Mouse (Mus musculus) MEL-GATA-1-ER (cell line): Measurements from ENCODE around the gene Ssh1.

Experiments used
- DNase-seq: peaks from one replicate; pipeline ENCODE4 v3.0.0-alpha.2; 2012; ENCODE audit warnings: low read depth; ENCODE audit errors: extremely low read depth

Gene Ssh1

GRCm38 (mm10) chr5:113932310-113932709, 61.4 kb downstream of the Ssh1 start:
- DNase-seq, result no peak

- DNase-seq, result peak; percentile 46
Measured at GRCm38 (mm10) chr5:113930648-113931609, 62.8 kb downstream of the Ssh1 start.

- no peak for DNase-seq
Measured at GRCm38 (mm10) chr5:113929950-113930647, 63.6 kb downstream of the Ssh1 start.

- DNase-seq, result no peak
Measured at GRCm38 (mm10) chr5:113929526-113929925, 64.2 kb downstream of the Ssh1 start.

- DNase-seq, result no peak
Measured at GRCm38 (mm10) chr5:113924608-113925007, 69.1 kb downstream of the Ssh1 start.

- DNase-seq, result no peak
Measured at GRCm38 (mm10) chr5:113921310-113922166, 72.2 kb downstream of the Ssh1 start.

- DNase-seq, result no peak
Measured at GRCm38 (mm10) chr5:113919060-113919459, 74.6 kb downstream of the Ssh1 start.

GRCm38 (mm10) chr5:113918654-113919053, 75.0 kb downstream of the Ssh1 start:
- DNase-seq, result no peak

- DNase-seq, result no peak
Measured at GRCm38 (mm10) chr5:113910705-113911104, 83.0 kb downstream of the Ssh1 start.

- peak; percentile 83 for DNase-seq
Measured at GRCm38 (mm10) chr5:113910065-113910701, 83.5 kb downstream of the Ssh1 start.

GRCm38 (mm10) chr5:113908592-113909441, 84.9 kb downstream of the Ssh1 start, which contains the start of gene Coro1c:
Gene Coro1c (minus strand): TSS chr5:113908758.
- DNase-seq, result peak; percentile 74

GRCm38 (mm10) chr5:113907786-113908567, 85.7 kb downstream of the Ssh1 start:
- DNase-seq, result peak; percentile 77

GRCm38 (mm10) chr5:113906958-113907735, 86.5 kb downstream of the Ssh1 start:
- no peak for DNase-seq

GRCm38 (mm10) chr5:113904987-113905386, 88.7 kb downstream of the Ssh1 start:
- no peak for DNase-seq

- peak; percentile 71 for DNase-seq
Measured at GRCm38 (mm10) chr5:113902983-113903382, 90.7 kb downstream of the Ssh1 start.

GRCm38 (mm10) chr5:113902017-113902416, 91.7 kb downstream of the Ssh1 start:
- DNase-seq, result peak; percentile 79

GRCm38 (mm10) chr5:113901074-113901571, 92.6 kb downstream of the Ssh1 start:
- DNase-seq, result no peak

- peak; percentile 64 for DNase-seq
Measured at GRCm38 (mm10) chr5:113899543-113899942, 94.2 kb downstream of the Ssh1 start.
